Mouse (Mus musculus) cerebellum, adult 11 months (tissue): ENCODE measurements around the gene Fth1.

Source experiments
- DNase-seq: peaks from one replicate; pipeline ENCODE4 v3.0.0; 2022

Fth1 gene

GRCm38 (mm10) chr19:9992011-9992958, 11.9 kb downstream of the Fth1 start:
- no peak for DNase-seq

GRCm38 (mm10) chr19:9993036-9993656, 12.7 kb downstream of the Fth1 start:
- peak; percentile 80 for DNase-seq

- DNase-seq = no peak
Measured at GRCm38 (mm10) chr19:9997204-9998062, 17.0 kb downstream of the Fth1 start.

GRCm38 (mm10) chr19:9998063-9998416, 17.6 kb downstream of the Fth1 start:
- DNase-seq = no peak

- DNase-seq = no peak
Measured at GRCm38 (mm10) chr19:9998736-9999486, 18.5 kb downstream of the Fth1 start.

- DNase-seq = no peak
Measured at GRCm38 (mm10) chr19:10000330-10000729, 19.9 kb downstream of the Fth1 start.

GRCm38 (mm10) chr19:10001206-10001969, 21.0 kb downstream of the Fth1 start, which contains the start of the genes Best1 and Rab3il1:
Gene Best1 (minus strand): TSS chr19:10001633.
Gene Rab3il1 (plus strand): TSS chr19:10001669.
- DNase-seq = no peak

- no peak for DNase-seq
Measured at GRCm38 (mm10) chr19:10003696-10004095, 23.3 kb downstream of the Fth1 start.

- DNase-seq = no peak
Measured at GRCm38 (mm10) chr19:10011408-10011807, 31.0 kb downstream of the Fth1 start.

- no peak for DNase-seq
Measured at GRCm38 (mm10) chr19:10012827-10013278, 32.5 kb downstream of the Fth1 start.

GRCm38 (mm10) chr19:10013348-10013747, 33.0 kb downstream of the Fth1 start:
- DNase-seq = no peak

- DNase-seq = no peak
Measured at GRCm38 (mm10) chr19:10013913-10014312, 33.5 kb downstream of the Fth1 start.

- DNase-seq = no peak
Measured at GRCm38 (mm10) chr19:10014824-10015223, 34.4 kb downstream of the Fth1 start.

GRCm38 (mm10) chr19:10015442-10015841, 35.0 kb downstream of the Fth1 start:
- no peak for DNase-seq

GRCm38 (mm10) chr19:10016151-10016550, 35.8 kb downstream of the Fth1 start:
- DNase-seq = no peak

GRCm38 (mm10) chr19:10017637-10018526, 37.5 kb downstream of the Fth1 start:
- peak; percentile 72 for DNase-seq

- no peak for DNase-seq
Measured at GRCm38 (mm10) chr19:10018527-10018818, 38.1 kb downstream of the Fth1 start.

GRCm38 (mm10) chr19:10019214-10019760, 38.9 kb downstream of the Fth1 start:
- no peak for DNase-seq

- no peak for DNase-seq
Measured at GRCm38 (mm10) chr19:10021981-10022380, 41.6 kb downstream of the Fth1 start.
